Mouse (Mus musculus): ENCODE results near the gene Rmi2.

Gene Rmi2

GRCm38 (mm10) chr16:10867904-10868440, 33.1 kb downstream of the Rmi2 start:
- peak; percentile 31 for DNase-seq

GRCm38 (mm10) chr16:10870969-10871368, 36.1 kb downstream of the Rmi2 start:
- no peak for DNase-seq

- DNase-seq = peak; percentile 22
These were observed 38.0 kb downstream of the Rmi2 start for GRCm38 (mm10) chr16:10872825-10873360.

GRCm38 (mm10) chr16:10873654-10874053, 38.8 kb downstream of the Rmi2 start:
- peak; percentile 49 for DNase-seq

- DNase-seq = no peak
These were observed 43.4 kb downstream of the Rmi2 start for GRCm38 (mm10) chr16:10878227-10878626.

GRCm38 (mm10) chr16:10879467-10879866, 44.6 kb downstream of the Rmi2 start:
- DNase-seq = peak; percentile 51

GRCm38 (mm10) chr16:10881231-10881962, 46.5 kb downstream of the Rmi2 start:
- DNase-seq = no peak

GRCm38 (mm10) chr16:10887436-10887835, 52.6 kb downstream of the Rmi2 start:
- no peak for DNase-seq

- no peak for DNase-seq
These were observed 55.5 kb downstream of the Rmi2 start for GRCm38 (mm10) chr16:10890363-10890762.

- no peak for DNase-seq
These were observed 58.3 kb downstream of the Rmi2 start for GRCm38 (mm10) chr16:10893161-10893560.

GRCm38 (mm10) chr16:10895906-10896305, 61.0 kb downstream of the Rmi2 start:
- no peak for DNase-seq

GRCm38 (mm10) chr16:10897372-10897771, 62.5 kb downstream of the Rmi2 start:
- no peak for DNase-seq

- DNase-seq = no peak
These were observed 65.9 kb downstream of the Rmi2 start for GRCm38 (mm10) chr16:10900736-10901135.

- no peak for DNase-seq
These were observed 67.1 kb downstream of the Rmi2 start for GRCm38 (mm10) chr16:10901956-10902355.

GRCm38 (mm10) chr16:10902849-10903248, 68.0 kb downstream of the Rmi2 start:
- DNase-seq = no peak

- no peak for DNase-seq
These were observed 70.8 kb downstream of the Rmi2 start for GRCm38 (mm10) chr16:10905661-10906113.

- no peak for DNase-seq
These were observed 75.7 kb downstream of the Rmi2 start for GRCm38 (mm10) chr16:10910541-10910940.

- DNase-seq = no peak
These were observed 76.2 kb downstream of the Rmi2 start for GRCm38 (mm10) chr16:10911061-10911460.

- DNase-seq = no peak
These were observed 80.2 kb downstream of the Rmi2 start for GRCm38 (mm10) chr16:10915066-10915465.

GRCm38 (mm10) chr16:10916271-10916670, 81.4 kb downstream of the Rmi2 start:
- DNase-seq = no peak

- no peak for DNase-seq
These were observed 85.0 kb downstream of the Rmi2 start for GRCm38 (mm10) chr16:10919856-10920255.

- no peak for DNase-seq
These were observed 88.7 kb downstream of the Rmi2 start for GRCm38 (mm10) chr16:10923561-10923960.

- DNase-seq = peak; percentile 17
These were observed 90.8 kb downstream of the Rmi2 start for GRCm38 (mm10) chr16:10925591-10926180.

- no peak for DNase-seq
These were observed 92.2 kb downstream of the Rmi2 start for GRCm38 (mm10) chr16:10927026-10927425.

Measured in kidney, adult 11 months (tissue).